Mouse (Mus musculus) neural tube, embryonic 14.5 days (tissue): ENCODE results near the gene Stk32b. TPM values are rescaled to one million over a fixed set of nuclear protein-coding genes. Genes with fewer than 3 reads are reported as not detected.

Source experiments
- ATAC-seq: fragments of 200-750 bp; cut with Nextera tagmentation; 2 replicates; pipeline ENCODE4 v1.8.0; 2017; ENCODE audit warnings: low read depth, mild to moderate bottlenecking, moderate TSS enrichment, moderate library complexity
- H3K27ac ChIP-seq: fragments of 300-500 bp; sonication (generic); 2 replicates; pipeline ENCODE4 v1.5.1; 2014; ENCODE audit warnings: low read depth, mild to moderate bottlenecking, control low read depth, low read length, moderate library complexity, mixed read lengths
- H3K27me3 ChIP-seq: fragments of 300-500 bp; sonication (generic); 2 replicates; pipeline ENCODE4 v1.6.1; 2014; ENCODE audit warnings: low read length; ENCODE audit not compliant: control insufficient read depth, insufficient read depth
- H3K36me3 ChIP-seq: fragments of 300-500 bp; sonication (generic); 2 replicates; pipeline ENCODE4 v1.6.1; 2014; ENCODE audit warnings: low read length, mixed read lengths; ENCODE audit not compliant: control insufficient read depth, insufficient read depth
- H3K4me1 ChIP-seq: fragments of 300-500 bp; sonication (generic); 2 replicates; pipeline ENCODE4 v1.6.1; 2014; ENCODE audit warnings: low read length; ENCODE audit not compliant: control insufficient read depth, insufficient read depth
- H3K4me2 ChIP-seq: fragments of 300-500 bp; sonication (generic); 2 replicates; pipeline ENCODE4 v1.6.1; 2014; ENCODE audit warnings: mild to moderate bottlenecking, low read depth, low read length, control low read depth
- H3K4me3 ChIP-seq: fragments of 300-500 bp; sonication (generic); 2 replicates; pipeline ENCODE4 v1.5.1; 2014; ENCODE audit warnings: low read depth, low read length, control low read depth, mixed read lengths
- H3K9ac ChIP-seq: fragments of 300-500 bp; sonication (generic); replicated peaks from 2 replicates; pipeline ENCODE4 v1.6.1; 2014; ENCODE audit warnings: low read depth, mild to moderate bottlenecking, control low read depth, low read length, mixed read lengths
- H3K9me3 ChIP-seq: fragments of 300-500 bp; sonication (generic); 2 replicates; pipeline ENCODE4 v1.6.1; 2016; ENCODE audit warnings: low read length; ENCODE audit not compliant: control insufficient read depth
- WGBS: fragments of 180-500 bp; shearing (Covaris S2); extraction: QIAGEN DNeasy Blood & Tissue Kit; methylation state at CpG from one replicate; pipeline ENCODE4 v1.1.7; 2014; 5-methylcytosine and 5-hydroxymethylcytosine counted together
- polyA plus RNA-seq: library from polyadenylated mRNA; unstranded; fragments of >200 nt; fragmentation: Nextera tagmentation; extraction: Ambion mirVana; gene quantifications from 2 replicates; pipeline ENCODE4 v1.2.1, GENCODE M21; 2014

Stk32b gene
- polyA plus RNA-seq, 1 experiment from 2014 or later: 55.0 TPM

DNA sequence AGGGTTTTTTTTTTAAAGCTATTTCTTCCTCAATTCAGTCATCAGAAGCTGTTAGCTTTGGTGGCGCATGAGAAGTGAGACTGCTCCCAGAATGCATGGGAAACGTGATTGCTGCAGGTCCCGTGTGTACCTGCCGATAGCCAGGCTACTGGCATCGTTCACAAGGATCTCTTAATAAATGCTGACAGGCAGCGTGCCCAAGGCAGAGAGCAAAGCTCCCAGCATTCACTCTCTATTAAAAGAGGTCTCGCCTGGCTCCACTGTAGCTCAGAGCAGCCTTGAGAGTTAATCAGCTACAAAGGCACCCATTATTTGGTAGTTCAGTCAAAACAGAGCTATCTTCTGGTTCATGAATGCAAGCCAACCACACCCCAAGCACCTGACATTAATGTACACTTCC is 72.9 kb downstream of the Stk32b start:
- ATAC-seq: no peak
- H3K9ac ChIP-seq: no peak overlapping the region
- no peak overlapping the region for H3K27ac ChIP-seq
- no peaks in the 10 kb centered on the region for H3K36me3 ChIP-seq
- H3K4me2 ChIP-seq: no peak overlapping the region
- H3K27me3 ChIP-seq: no peaks in the 10 kb centered on the region
- 73% methylated on average over 7 of the region's 7 CpGs for WGBS
- no peaks in the 10 kb centered on the region for H3K4me1 ChIP-seq
- H3K4me3 ChIP-seq: no peak overlapping the region
- no peaks in the 10 kb centered on the region for H3K9me3 ChIP-seq

DNA sequence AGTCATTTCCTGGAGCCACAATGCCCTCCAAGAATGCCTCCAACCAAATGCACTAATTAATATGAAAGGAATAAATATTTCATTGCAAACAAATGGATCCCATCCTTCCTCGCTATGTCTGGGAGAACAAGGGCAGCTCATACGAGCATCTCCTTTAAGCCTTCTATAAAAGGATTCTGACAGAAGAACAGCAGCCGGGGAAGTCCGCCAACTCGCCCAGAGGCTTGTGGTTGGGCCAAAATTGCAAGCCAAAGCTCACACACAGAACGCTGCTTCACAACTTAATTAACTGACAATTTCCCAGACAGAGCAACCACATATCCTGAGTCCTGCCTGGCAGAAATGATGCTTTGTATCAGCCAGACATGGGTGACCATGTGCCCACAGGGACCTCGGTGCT is 74.5 kb downstream of the Stk32b start:
- no peak overlapping the region for H3K27ac ChIP-seq
- H3K9me3 ChIP-seq: no peaks in the 10 kb centered on the region
- WGBS: 71% methylated on average over 7 of the region's 7 CpGs

GRCm38 (mm10) chr5:37634791-37635190 is 82.2 kb downstream of the Stk32b start:
- Histone ChIP-seq H3K4me3 (no peak overlapping the region), H3K4me1 (no peaks in the 10 kb centered on the region), H3K4me2 (no peak overlapping the region), H3K27ac (no peak overlapping the region), H3K36me3 (no peaks in the 10 kb centered on the region), H3K9ac (no peak overlapping the region), H3K9me3 (no peaks in the 10 kb centered on the region), H3K27me3 (no peaks in the 10 kb centered on the region)
- ATAC-seq: no peak
- WGBS: 84% methylated on average over 2 of the region's 2 CpGs

More for the DNA sequence above, 74.5 kb downstream of the Stk32b start:
- ATAC-seq: no peak
- no peaks in the 10 kb centered on the region for H3K36me3 ChIP-seq
- no peaks in the 10 kb centered on the region for H3K27me3 ChIP-seq
- no peak overlapping the region for H3K4me3 ChIP-seq
- no peak overlapping the region for H3K4me2 ChIP-seq
- H3K4me1 ChIP-seq: no peaks in the 10 kb centered on the region
- H3K9ac ChIP-seq: no peak overlapping the region

GRCm38 (mm10) chr5:37627437-37628163 is 89.4 kb downstream of the Stk32b start:
- Histone ChIP-seq H3K9ac (no peak overlapping the region), H3K27ac (no peak overlapping the region), H3K4me1 (no peaks in the 10 kb centered on the region), H3K27me3 (no peaks in the 10 kb centered on the region), H3K4me3 (no peak overlapping the region), H3K4me2 (no peak overlapping the region), H3K9me3 (no peaks in the 10 kb centered on the region), H3K36me3 (no peaks in the 10 kb centered on the region)
- peak; percentile 69; the same call in 1 of the 2 replicates for ATAC-seq
- WGBS: 77% methylated on average over 8 of the region's 8 CpGs

DNA sequence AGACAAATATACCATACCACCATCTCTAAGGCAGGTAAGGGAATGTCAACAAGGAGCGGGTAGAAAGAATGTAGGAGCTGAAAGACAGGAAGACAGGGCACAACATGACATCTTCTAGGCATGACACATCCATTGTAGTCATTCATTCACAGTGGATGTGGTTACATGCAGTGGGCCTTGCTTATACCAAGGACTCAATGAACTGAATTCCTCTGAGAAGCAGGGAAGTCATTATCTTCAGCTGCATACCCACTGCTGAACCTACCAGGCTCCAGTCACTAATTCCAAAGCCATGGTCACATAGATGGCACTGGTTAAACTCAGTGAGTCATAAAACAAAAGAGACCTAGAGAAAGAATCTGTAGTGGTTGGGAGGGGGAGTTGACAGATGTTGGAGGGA is 105.1 kb downstream of the Stk32b start:
- no peaks in the 10 kb centered on the region for H3K9me3 ChIP-seq
- no peak overlapping the region for H3K27ac ChIP-seq
- no peak for ATAC-seq
- H3K27me3 ChIP-seq: no peaks in the 10 kb centered on the region
- H3K9ac ChIP-seq: no peak overlapping the region
- no peaks in the 10 kb centered on the region for H3K36me3 ChIP-seq
- 89% methylated on average over 1 of the region's 1 CpGs for WGBS
- H3K4me2 ChIP-seq: no peak overlapping the region
- H3K4me1 ChIP-seq: no peaks in the 10 kb centered on the region
- H3K4me3 ChIP-seq: no peak overlapping the region

GRCm38 (mm10) chr5:37599566-37599965 is 117.4 kb downstream of the Stk32b start:
- no peak overlapping the region for H3K9ac ChIP-seq
- no peaks in the 10 kb centered on the region for H3K36me3 ChIP-seq
- H3K27ac ChIP-seq: no peak overlapping the region
- no peaks in the 10 kb centered on the region for H3K9me3 ChIP-seq
- no peak for ATAC-seq
- no peak overlapping the region for H3K4me2 ChIP-seq
- no peaks in the 10 kb centered on the region for H3K4me1 ChIP-seq
- H3K27me3 ChIP-seq: no peaks in the 10 kb centered on the region
- WGBS: 84% methylated on average over 1 of the region's 1 CpGs
- H3K4me3 ChIP-seq: no peak overlapping the region

GRCm38 (mm10) chr5:37598271-37598670 is 118.7 kb downstream of the Stk32b start:
- Histone ChIP-seq H3K36me3 (no peaks in the 10 kb centered on the region), H3K27ac (no peak overlapping the region), H3K9me3 (no peaks in the 10 kb centered on the region), H3K4me3 (no peak overlapping the region), H3K4me1 (no peaks in the 10 kb centered on the region), H3K9ac (no peak overlapping the region), H3K4me2 (no peak overlapping the region), H3K27me3 (no peaks in the 10 kb centered on the region)
- 96% methylated on average over 4 of the region's 4 CpGs for WGBS
- no peak for ATAC-seq

- Histone ChIP-seq H3K27me3 (no peaks in the 10 kb centered on the region), H3K4me2 (no peak overlapping the region), H3K9ac (no peak overlapping the region), H3K9me3 (no peaks in the 10 kb centered on the region), H3K4me3 (no peak overlapping the region), H3K27ac (no peak overlapping the region), H3K4me1 (no peaks in the 10 kb centered on the region), H3K36me3 (no peaks in the 10 kb centered on the region)
- WGBS: 73% methylated on average over 5 of the region's 5 CpGs
- no peak for ATAC-seq
Observed at GRCm38 (mm10) chr5:37592411-37592810, 124.6 kb downstream of the Stk32b start.

DNA sequence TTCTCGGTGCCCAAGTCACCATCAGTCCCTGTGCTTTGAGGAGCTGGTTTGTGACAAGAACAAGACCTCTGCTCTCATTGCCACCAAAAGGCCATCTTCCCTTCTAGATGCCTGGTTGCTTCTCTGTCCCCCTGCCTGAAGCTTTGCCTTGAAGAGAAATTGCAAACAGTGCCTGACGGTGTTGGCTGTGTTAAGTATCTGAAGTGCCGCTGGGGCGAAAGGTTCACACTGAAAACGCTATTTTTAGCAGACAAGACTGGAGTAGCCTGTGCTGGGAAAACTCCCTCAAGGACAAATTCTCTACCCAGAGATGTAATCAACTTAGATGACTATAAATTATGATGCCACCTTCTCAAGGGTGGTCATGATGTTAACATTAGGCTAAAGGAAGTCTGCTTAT is 129.1 kb downstream of the Stk32b start:
- Histone ChIP-seq H3K36me3 (no peaks in the 10 kb centered on the region), H3K27me3 (no peaks in the 10 kb centered on the region), H3K4me1 (no peaks in the 10 kb centered on the region), H3K9ac (no peak overlapping the region), H3K4me2 (no peak overlapping the region), H3K9me3 (no peaks in the 10 kb centered on the region), H3K4me3 (no peak overlapping the region), H3K27ac (no peak overlapping the region)
- no peak for ATAC-seq
- 78% methylated on average over 5 of the region's 5 CpGs for WGBS
